Mouse (Mus musculus) G1E-ER4 (cell line): ENCODE results near the gene Dhx36. TPM values are rescaled to one million over a fixed set of nuclear protein-coding genes. Genes with fewer than 3 reads are reported as not detected.

ENCODE experiments used
- GATA1 ChIP-seq: IDR thresholded peaks from one replicate; pipeline ENCODE4 v1.8.0; 2012; ENCODE audit warnings: low read length, inconsistent platforms
- polyA plus RNA-seq: library from polyadenylated mRNA; stranded (reverse); fragments of >175 nt; gene quantifications from 2 replicates; pipeline ENCODE4 v1.2.3, GENCODE M21; 2012

The Dhx36 gene
- polyA plus RNA-seq, 1 experiment: 10.2 TPM

DNA sequence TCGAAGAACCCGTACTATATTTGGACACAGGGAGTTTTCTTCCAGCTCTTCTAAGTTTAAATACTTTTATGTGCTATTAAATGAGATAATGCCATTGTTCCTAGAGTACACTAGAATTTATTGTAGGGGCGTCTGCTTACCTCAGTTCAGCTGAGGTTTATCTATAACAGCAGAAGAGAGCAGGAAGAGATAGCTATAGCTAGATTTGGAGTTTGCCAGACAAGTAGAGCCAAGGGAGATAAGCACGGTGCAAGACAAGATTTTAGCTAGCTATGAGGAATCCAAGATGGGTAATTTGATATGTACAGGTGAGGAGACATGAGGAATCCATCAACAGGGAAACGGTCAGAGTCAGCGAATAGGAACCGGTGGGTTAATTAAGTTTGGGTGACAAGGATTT, 60.5 kb downstream of the Dhx36 start:
- TF ChIP-seq GATA1: no peak

DNA sequence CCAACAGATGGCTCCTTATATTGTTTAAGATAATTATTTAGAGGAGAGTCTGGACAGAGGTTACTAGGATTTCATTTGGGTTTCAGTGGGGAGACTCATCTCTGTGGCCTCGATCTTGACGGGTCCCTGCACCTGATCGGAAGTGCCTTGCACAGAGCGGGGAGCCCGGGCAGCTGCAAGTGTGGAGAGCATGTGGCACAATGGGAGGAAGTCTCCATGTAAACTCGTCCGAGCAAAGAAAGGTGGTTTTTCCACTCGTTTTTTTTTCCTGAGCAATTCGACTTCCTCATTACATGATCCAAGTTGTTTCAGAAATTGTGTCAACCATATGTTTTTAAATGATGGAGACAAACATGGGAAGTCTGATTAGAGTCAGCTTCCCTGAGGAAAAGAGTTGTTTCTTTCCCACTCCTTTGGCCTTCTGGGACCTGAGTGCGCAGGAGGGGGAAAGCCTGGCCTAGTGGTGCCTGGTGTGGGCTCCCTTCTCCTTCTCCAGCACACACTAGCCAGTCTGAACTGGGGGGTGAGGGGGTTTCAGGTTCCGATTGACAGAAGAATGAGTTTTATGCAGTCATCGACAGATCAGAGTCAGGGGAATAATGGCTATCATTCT, 63.1 kb downstream of the Dhx36 start:
- no peak for TF ChIP-seq GATA1

DNA sequence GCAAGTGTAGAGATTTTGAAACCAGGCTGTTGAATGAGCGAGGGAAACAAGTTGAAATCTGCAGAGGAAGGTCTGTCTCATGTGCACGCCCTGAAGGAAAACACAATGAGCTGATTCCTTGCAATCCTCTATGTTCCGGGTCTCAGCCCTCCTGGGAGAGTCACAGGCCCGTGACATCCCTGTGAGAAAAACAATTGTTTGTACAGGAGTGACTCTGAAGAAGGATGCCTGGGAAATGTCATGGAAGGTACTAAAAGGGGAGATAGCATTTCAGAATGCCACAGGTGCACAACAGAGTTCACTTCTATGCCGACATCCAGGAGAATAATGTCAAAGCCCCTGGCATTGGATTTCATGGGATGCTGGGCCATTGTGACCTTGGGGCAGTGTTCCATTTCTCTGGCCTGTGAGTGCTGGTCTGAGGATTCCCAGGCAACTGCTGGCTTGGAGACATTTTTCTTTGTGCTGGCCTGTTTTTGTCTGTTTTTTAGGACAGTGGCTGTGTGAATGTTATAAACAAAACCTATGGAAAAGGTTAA, 66.3 kb downstream of the Dhx36 start:
- TF ChIP-seq GATA1: no peak

DNA sequence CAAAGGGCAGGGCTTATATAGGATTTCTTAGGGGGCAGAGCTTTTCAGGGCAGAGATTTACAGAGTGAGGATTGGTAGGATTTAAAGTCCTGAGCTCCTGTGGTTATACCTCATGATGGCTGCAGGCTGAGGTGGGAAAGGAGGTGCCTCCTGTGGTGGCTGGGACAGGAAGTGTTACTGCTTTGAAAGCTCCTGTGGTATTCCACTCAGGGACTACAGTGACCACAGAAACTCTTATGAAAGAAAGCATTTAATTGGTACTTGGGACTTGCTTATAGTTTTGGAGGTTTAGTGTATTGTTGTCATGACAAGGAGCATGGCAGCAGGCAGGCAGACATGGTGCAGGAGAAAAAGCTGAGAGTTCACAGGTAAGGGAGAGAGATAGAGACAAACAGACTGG, 70.9 kb downstream of the Dhx36 start:
- TF ChIP-seq GATA1: no peak

DNA sequence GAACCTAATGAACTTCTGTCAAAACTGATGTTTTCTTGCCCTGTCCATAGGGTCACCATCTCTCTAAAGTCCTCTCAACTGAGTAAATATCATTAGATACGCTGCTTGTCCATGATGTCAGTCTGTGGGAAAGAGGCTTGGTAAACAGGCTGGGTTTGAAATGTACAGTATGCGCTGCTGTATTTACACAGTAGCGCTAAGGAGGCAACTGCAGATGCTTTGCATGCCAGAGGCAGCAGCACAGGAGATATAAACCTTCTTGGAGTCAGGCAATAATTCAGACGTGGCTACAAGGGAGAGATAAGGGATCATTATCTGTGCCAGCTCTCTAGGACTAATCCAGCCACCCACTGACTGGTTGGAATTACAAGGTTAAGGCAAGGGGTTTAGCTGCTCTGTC, 73.1 kb downstream of the Dhx36 start:
- TF ChIP-seq GATA1: no peak

DNA sequence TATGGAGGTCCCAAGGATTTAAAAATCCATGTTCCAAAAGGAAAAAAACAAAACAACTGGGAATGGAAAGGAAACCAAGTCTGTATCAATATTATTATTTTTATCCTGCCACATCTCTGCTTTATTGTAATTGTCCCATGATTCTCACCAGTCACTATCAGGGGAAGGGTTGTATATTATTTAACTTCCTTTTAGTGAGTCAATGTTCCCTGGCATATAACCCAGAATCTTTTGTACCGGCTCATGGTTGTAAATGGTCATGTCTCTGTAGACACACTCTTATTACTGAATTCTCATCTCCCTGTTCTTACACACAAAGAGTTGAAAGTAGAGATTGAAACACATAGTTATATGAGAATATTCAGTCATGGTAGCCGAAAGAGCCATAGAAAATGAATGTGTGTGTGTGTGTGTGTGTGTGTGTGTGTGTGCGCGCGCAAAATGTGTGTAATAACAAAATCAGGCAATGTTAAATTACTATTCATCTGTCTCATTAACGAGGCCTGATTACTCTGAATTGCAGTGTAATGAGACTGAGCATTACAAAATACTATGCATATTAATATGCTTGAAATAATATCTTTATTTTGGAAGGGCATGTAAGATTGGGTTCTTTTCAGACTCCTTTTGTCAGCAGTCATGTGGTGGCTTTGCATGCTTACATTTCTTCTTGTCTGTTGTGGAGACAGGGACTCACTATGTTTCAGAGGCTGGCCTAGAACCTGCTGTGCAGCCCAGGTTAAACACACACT, 88.2 kb downstream of the Dhx36 start:
- TF ChIP-seq GATA1: no peak

Other genes starting within 250 kb of the Dhx36 start
- not detected in 2 replicates for gene Arhgef26, start 168.7 kb downstream of the Dhx36 start, polyA plus RNA-seq
- gene Gpr149, start 98.1 kb upstream of the Dhx36 start, polyA plus RNA-seq: not detected in 2 replicates